In the genomic region with DNA sequence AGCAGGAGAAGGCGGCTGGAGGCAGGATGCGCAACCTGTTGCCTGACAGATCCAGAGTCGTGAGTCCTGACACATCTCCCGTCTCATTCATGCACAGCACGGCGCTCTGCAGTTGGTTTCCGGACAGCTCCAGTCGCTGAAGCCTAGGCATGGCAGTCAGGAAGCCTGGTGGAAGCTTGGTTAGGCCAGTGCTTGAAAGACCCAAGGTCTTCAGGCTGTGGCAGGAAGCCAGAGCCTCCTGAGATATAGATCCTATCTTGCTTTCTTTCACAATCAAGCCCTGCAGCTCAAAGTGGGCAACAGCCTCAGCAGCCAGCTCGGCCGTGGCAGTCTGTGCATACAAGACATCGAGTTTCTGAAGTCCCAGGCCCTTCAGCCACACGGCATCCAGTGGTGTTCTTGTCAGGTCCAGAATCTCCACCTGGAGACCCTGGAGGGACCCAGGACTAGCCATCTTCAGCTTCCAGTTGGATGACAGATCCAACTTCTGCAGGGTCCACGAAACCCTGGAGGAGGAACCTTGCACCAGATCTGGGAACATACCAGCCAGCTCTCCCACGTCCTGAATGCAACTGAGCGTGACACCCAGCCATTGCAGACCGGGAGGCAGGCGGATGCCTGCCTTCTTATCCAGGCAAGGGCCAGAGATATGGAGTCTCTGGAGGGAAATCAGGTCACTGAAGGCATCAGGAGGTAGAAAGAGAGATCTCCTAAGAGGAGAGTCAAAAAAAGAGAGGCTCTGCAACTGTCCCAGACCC, we compare ENCODE assay signal across 10 mouse cellular contexts. TPM values are rescaled to one million over a fixed set of nuclear protein-coding genes. Genes with fewer than 3 reads are reported as not detected.
DNase-seq lines count a peak whose midpoint lies in the region; ATAC-seq and TF ChIP-seq lines count a peak whose summit lies in the region.
"Had no signal": no experiment of that assay in that cellular context is flagged by ENCODE, and none has a peak within 500 bp of the region (broad histone marks: within the 10 kb centered on the region; RNA-seq: fewer than 3 reads in every experiment).

No protein-coding gene starts in this region.

- H3K36me3 ChIP-seq in hindbrain, embryonic 10.5 days: no peaks in the 10 kb centered on the region
- no peaks in the 10 kb centered on the region for H3K36me3 ChIP-seq in hindbrain, embryonic 14.5 days (replicated peaks; ENCODE audit: control insufficient read depth, insufficient read depth)
- no peaks in the 10 kb centered on the region for H3K36me3 ChIP-seq in ES-Bruce4 (ENCODE audit: control insufficient read depth, insufficient read depth, low read length, poor library complexity, severe bottlenecking)
- H3K36me3 ChIP-seq in liver, embryonic 15.5 days (replicated peaks): no peaks in the 10 kb centered on the region
- H3K36me3 ChIP-seq in midbrain, embryonic 13.5 days: no peaks in the 10 kb centered on the region

- no peak overlapping the region for H3K4me2 ChIP-seq in hindbrain, embryonic 14.5 days (replicated peaks)
- peak overlapping the region; percentile 13 for H3K4me2 ChIP-seq in liver, embryonic 15.5 days
- no peak overlapping the region for H3K4me2 ChIP-seq in midbrain, embryonic 13.5 days (replicated peaks)

- 0 out of 2 replicates have a peak overlapping the region, but pooled peaks have one; percentile 13 for H3K27ac ChIP-seq in hindbrain, embryonic 10.5 days
- no peak overlapping the region for H3K27ac ChIP-seq in hindbrain, embryonic 14.5 days
- no peak overlapping the region for H3K27ac ChIP-seq in ES-Bruce4 (ENCODE audit: insufficient read depth, low read length)
- no peak overlapping the region for H3K27ac ChIP-seq in liver, embryonic 15.5 days (replicated peaks)
- H3K27ac ChIP-seq in midbrain, embryonic 13.5 days: no peak overlapping the region

- H3K9me3 ChIP-seq in hindbrain, embryonic 10.5 days: no peaks in the 10 kb centered on the region
- no peaks in the 10 kb centered on the region for H3K9me3 ChIP-seq in hindbrain, embryonic 14.5 days (ENCODE audit: control insufficient read depth, low read length)
- H3K9me3 ChIP-seq in ES-Bruce4 (replicated peaks; ENCODE audit: control insufficient read depth, insufficient read depth, low read length, poor library complexity, severe bottlenecking): no peaks in the 10 kb centered on the region
- H3K9me3 ChIP-seq in liver, embryonic 15.5 days (replicated peaks): no peaks in the 10 kb centered on the region
- no peaks in the 10 kb centered on the region for H3K9me3 ChIP-seq in midbrain, embryonic 13.5 days

- peaks cover 15% of the 10 kb centered on the region for H3K4me1 ChIP-seq in hindbrain, embryonic 10.5 days (replicated peaks)
- H3K4me1 ChIP-seq in hindbrain, embryonic 14.5 days (replicated peaks; ENCODE audit: control insufficient read depth, insufficient read depth, low read length): no peaks in the 10 kb centered on the region
- H3K4me1 ChIP-seq in ES-Bruce4 (ENCODE audit: control insufficient read depth, insufficient read depth, low read length): no peaks in the 10 kb centered on the region
- H3K4me1 ChIP-seq in liver, embryonic 15.5 days (replicated peaks): peaks cover 18% of the 10 kb centered on the region
- H3K4me1 ChIP-seq in midbrain, embryonic 13.5 days (replicated peaks): no peaks in the 10 kb centered on the region

- no peak overlapping the region for H3K4me3 ChIP-seq in hindbrain, embryonic 10.5 days
- H3K4me3 ChIP-seq in hindbrain, embryonic 14.5 days (replicated peaks; ENCODE audit: low read length): no peak overlapping the region
- peak overlapping the region; percentile 23; the same call in 1 of the 2 replicates for H3K4me3 ChIP-seq in ES-Bruce4 (ENCODE audit: low read depth, low read length)
- no peak overlapping the region for H3K4me3 ChIP-seq in liver, embryonic 15.5 days (replicated peaks)
- no peak overlapping the region for H3K4me3 ChIP-seq in midbrain, embryonic 13.5 days (replicated peaks)

- peaks cover 23% of the 10 kb centered on the region; the same call in 1 of the 2 replicates for H3K27me3 ChIP-seq in hindbrain, embryonic 10.5 days (ENCODE audit: insufficient read depth, poor library complexity, severe bottlenecking)
- H3K27me3 ChIP-seq in hindbrain, embryonic 14.5 days (ENCODE audit: control insufficient read depth, insufficient read depth, low read length): no peaks in the 10 kb centered on the region
- no peaks in the 10 kb centered on the region for H3K27me3 ChIP-seq in ES-Bruce4 (ENCODE audit: control insufficient read depth, insufficient read depth, low read length, poor library complexity, severe bottlenecking)
- peaks cover 51% of the 10 kb centered on the region for H3K27me3 ChIP-seq in liver, embryonic 15.5 days
- H3K27me3 ChIP-seq in midbrain, embryonic 13.5 days: no peaks in the 10 kb centered on the region

- ATAC-seq in hindbrain, embryonic 14.5 days (ENCODE audit: low FRiP score): no peak
- peak; percentile 37; the same call in 1 of the 2 replicates for ATAC-seq in liver, embryonic 15.5 days (ENCODE audit: insufficient read depth)
- no peak for ATAC-seq in midbrain, embryonic 13.5 days
- ATAC-seq: Patski had no signal

- no peak overlapping the region for H3K9ac ChIP-seq in hindbrain, embryonic 14.5 days
- no peak overlapping the region for H3K9ac ChIP-seq in ES-Bruce4 (ENCODE audit: low read depth, poor library complexity, severe bottlenecking)
- H3K9ac ChIP-seq in liver, embryonic 15.5 days: no peak overlapping the region
- no peak overlapping the region for H3K9ac ChIP-seq in midbrain, embryonic 13.5 days (replicated peaks)

- TF ChIP-seq POLR2A in ES-Bruce4 (IDR thresholded peaks at IDR 0.05; ENCODE audit: insufficient read depth, low read length): no peak

- TF ChIP-seq CTCF in ES-Bruce4 (IDR thresholded peaks at IDR 0.05; ENCODE audit: low read depth, low read length): no peak

- WGBS in hindbrain, embryonic 10.5 days: 75% methylated on average over 17 of the region's 17 CpGs
- WGBS in hindbrain, embryonic 14.5 days: 67% methylated on average over 17 of the region's 17 CpGs
- 13% methylated on average over 17 of the region's 17 CpGs for WGBS in liver, embryonic 15.5 days (ENCODE audit: insufficient replicate concordance)
- 67% methylated on average over 17 of the region's 17 CpGs for WGBS in midbrain, embryonic 13.5 days

- no peak for DNase-seq in hindbrain, embryonic 10.5 days (ENCODE audit: low spot score)
- no peak for DNase-seq in hindbrain, embryonic 14.5 days (ENCODE audit: low spot score)
- DNase-seq in kidney, adult 11 months: peak; percentile 43
- DNase-seq in cerebellum, adult 8-10 months: no peak
- no peak for DNase-seq in spleen, postnatal 36 days (ENCODE audit: low spot score in 2 of 2)
- DNase-seq: heart, adult 18-20 months had no signal

- TF ChIP-seq EP300 in ES-Bruce4 (IDR thresholded peaks at IDR 0.05; ENCODE audit: insufficient read depth, low read depth, low read length): no peak

RNA-seq across cellular contexts. Expression of gene Tlr12, which starts 0.9 kb away (rescaled TPM):
- 0.67 and 0.96 TPM in 2 replicates for polyA plus RNA-seq in hindbrain, embryonic 10.5 days (2016; fragmentation: Nextera tagmentation; extraction: Ambion mirVana)
- 0.78 and 0.90 TPM in 2 replicates for polyA plus RNA-seq in hindbrain, embryonic 14.5 days (2014; fragmentation: Nextera tagmentation; extraction: Ambion mirVana)
- not detected in 2 replicates for polyA plus RNA-seq in ES-Bruce4 (2011; ENCODE audit: insufficient read depth, insufficient read length, low read depth, missing spikeins)
- polyA plus RNA-seq in liver, embryonic 15.5 days (2015; fragmentation: Nextera tagmentation; extraction: Ambion mirVana): 1.2 and 1.9 TPM in 2 replicates
- polyA plus RNA-seq in midbrain, embryonic 13.5 days (2015; fragmentation: Nextera tagmentation; extraction: Ambion mirVana): 1.0 and 1.6 TPM in 2 replicates
- polyA plus RNA-seq: Patski had no signal

RNA-seq across cellular contexts. Expression of gene Zscan20, which starts 7.6 kb away (rescaled TPM):
- polyA plus RNA-seq in hindbrain, embryonic 10.5 days (2016; fragmentation: Nextera tagmentation; extraction: Ambion mirVana): 5.7 and 6.3 TPM in 2 replicates
- polyA plus RNA-seq in hindbrain, embryonic 14.5 days (2014; fragmentation: Nextera tagmentation; extraction: Ambion mirVana): 3.4 and 4.4 TPM in 2 replicates
- polyA plus RNA-seq in ES-Bruce4 (2011; ENCODE audit: insufficient read depth, insufficient read length, low read depth, missing spikeins): 6.1 and 6.5 TPM in 2 replicates
- 0.79 and 0.84 TPM in 2 replicates for polyA plus RNA-seq in liver, embryonic 15.5 days (2015; fragmentation: Nextera tagmentation; extraction: Ambion mirVana)
- polyA plus RNA-seq in midbrain, embryonic 13.5 days (2015; fragmentation: Nextera tagmentation; extraction: Ambion mirVana): 5.7 and 6.0 TPM in 2 replicates

RNA-seq across cellular contexts. Expression of gene Phc2, which starts 37.0 kb away (rescaled TPM):
- polyA plus RNA-seq in hindbrain, embryonic 10.5 days (2016; fragmentation: Nextera tagmentation; extraction: Ambion mirVana): 41.9 and 62.2 TPM in 2 replicates
- 46.2 and 52.8 TPM in 2 replicates for polyA plus RNA-seq in hindbrain, embryonic 14.5 days (2014; fragmentation: Nextera tagmentation; extraction: Ambion mirVana)
- 38.4 and 39.3 TPM in 2 replicates for polyA plus RNA-seq in ES-Bruce4 (2011; ENCODE audit: insufficient read depth, insufficient read length, low read depth, missing spikeins)
- polyA plus RNA-seq in liver, embryonic 15.5 days (2015; fragmentation: Nextera tagmentation; extraction: Ambion mirVana): 14.3 and 15.0 TPM in 2 replicates
- 30.0 and 36.1 TPM in 2 replicates for polyA plus RNA-seq in midbrain, embryonic 13.5 days (2015; fragmentation: Nextera tagmentation; extraction: Ambion mirVana)
